Mouse (Mus musculus) left cerebral cortex, adult 8-10 months (tissue): Measurements from ENCODE around the gene Bcl7c. TPM values are rescaled to one million over a fixed set of nuclear protein-coding genes. Genes with fewer than 3 reads are reported as not detected.
"Not testable (repeated sequence)": the region's sequence is repeated elsewhere in the genome, so short reads cannot be mapped to it uniquely, and the experiment has no call there.

Experiments used
- DNase-seq, 2 experiments: peaks; one replicate each; pipeline ENCODE4 v3.0.0; 2022; ENCODE audit warnings: low spot score in 2 of 2
- total RNA-seq, 4 experiments: library from RNA; stranded (reverse); gene quantifications; 2 replicates each; pipeline ENCODE4 v1.2.4; 2022

Gene Bcl7c
- 10 to 100 TPM; 31.4 to 49.5 (median 43.6) TPM for total RNA-seq

DNA sequence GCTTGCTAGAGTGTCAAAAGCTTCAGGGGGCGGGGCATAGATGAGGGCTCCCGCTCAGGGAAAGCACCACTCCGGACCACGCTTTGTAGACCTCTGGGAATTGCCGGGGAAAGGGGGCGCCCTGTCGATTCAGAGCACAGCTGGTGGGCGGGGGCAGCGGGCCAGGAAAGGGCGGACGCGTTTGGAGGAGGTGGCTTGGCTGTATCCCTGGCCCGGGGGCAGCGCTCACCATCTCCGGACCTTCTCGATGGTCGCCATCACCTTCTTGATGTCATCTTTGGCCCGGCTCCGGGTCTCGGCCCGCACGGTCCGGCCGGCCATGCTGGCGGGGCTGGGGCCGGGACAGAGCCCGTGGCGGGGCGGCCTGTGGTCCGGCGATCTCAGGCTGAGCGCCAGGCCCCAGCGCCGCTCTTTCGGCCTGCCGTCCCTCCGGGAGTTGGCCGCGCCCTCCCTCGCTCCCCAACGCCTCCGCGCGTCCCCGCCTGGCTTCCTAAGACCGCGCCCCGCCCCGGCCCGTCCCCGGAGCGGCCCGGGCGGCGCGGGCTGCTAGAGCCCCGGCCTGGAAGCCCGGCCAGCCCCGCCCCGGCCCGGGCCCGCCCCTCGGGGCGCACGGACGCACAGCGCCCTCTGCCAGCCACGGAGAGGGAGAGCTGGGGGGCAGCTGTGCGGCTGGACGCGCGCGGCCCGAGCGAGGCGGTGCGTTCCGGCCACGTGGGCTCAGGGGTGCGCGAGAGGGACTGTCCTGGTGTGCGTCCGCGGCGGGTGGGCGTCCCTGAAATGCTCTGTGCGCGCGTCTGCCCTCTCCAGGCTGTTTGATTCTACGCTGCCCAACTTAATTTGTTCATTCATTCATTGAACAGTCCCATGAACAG lies at the start of gene Bcl7c:
Gene Bcl7c (minus strand): TSS at position 727 of the 872 bp plus-strand sequence.
- peak; percentile 60 to 87 for DNase-seq

- no peak for DNase-seq
Measured at GRCm38 (mm10) chr7:127753741-127754140, 45.0 kb upstream of the Bcl7c start.

DNA sequence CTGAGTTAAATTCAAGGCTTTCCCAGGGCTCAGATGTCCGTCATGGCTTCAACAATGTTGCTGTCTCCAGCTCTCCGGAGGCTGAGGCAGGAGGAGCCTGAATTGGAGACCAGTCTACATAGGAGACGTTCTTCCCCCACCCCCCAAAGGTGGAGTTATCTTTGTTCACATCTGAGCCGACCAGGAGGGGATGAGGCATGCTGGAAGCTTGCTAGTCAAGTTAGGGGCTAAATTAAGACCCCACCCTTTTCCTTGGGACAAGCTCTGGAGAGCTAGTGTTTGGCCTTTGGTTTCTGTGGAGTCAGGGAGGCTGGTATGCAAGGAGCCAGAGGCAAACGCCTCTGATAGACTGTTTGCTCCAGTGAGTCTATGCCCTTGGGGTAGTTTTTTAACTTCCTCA lies 44.4 kb upstream of the Bcl7c start:
- DNase-seq, result no peak

DNA sequence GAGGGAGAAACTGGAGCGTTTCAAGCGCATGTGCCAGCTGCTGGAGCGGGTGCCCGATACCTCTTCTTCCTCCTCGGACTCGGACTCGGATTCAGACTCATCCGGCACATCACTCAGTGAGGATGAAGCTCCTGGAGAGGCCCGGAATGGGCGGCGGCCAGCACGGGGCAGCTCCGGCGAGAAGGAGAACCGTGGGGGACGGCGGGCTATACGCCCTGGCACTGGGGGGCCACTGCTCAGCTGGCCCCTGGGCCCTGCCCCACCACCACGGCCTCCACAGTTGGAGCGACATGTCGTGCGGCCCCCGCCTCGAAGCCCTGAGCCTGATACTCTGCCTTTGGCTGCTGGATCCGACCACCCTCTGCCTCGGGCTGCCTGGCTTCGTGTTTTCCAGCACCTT lies 43.3 kb upstream of the Bcl7c start:
- DNase-seq, result peak in 1 of 2 experiments; percentile 28

GRCm38 (mm10) chr7:127751619-127752018 lies 42.9 kb upstream of the Bcl7c start:
- no peak for DNase-seq

DNA sequence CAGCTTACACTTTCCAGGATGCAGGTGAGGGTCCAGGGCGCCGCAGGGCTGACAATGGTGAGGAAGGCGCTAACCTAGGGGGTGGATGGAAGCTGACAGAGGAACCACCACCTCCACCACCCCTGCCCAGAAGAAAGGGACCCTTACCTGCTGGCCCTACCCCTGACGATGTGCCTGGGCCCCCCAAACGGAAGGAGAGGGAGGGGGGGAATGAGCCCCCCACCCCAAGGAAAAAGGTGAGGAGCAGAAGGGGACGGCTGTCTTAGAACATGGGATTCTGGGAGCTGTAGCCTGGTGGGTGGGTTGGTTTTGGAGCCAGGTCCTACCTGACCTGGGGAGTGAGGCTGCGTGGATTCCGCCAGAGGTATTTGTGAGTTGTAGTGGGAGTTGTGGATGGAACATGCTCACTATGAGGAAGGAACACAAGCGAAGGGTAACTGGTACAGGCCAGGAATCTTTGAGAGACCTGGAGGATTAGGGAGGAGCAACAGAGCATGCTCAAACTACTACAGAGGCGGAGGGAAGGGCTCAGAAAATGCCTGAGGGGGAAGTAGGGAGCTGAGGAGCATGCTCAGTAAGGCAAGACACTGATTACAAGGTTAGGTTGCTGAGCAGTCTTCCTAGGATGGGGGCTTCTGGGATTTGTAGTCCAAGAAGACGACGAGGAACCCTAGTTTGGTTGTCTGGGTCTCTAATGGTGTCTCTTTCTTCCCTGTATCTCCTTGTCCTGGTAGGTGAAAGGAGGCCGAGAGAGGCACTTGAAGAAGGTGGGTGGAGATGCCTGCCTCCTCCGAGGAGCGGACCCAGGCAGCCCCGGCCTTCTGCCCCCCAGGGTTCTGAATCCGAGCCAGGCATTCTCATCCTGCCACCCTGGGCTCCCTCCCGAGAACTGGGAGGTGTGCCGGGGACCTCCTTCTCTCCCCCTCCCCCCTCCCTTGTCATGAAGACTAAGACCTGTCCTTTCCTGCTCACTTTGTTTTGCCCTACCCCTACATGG lies 41.7 kb upstream of the Bcl7c start:
- peak in 1 of 2 experiments; percentile 72 for DNase-seq

DNA sequence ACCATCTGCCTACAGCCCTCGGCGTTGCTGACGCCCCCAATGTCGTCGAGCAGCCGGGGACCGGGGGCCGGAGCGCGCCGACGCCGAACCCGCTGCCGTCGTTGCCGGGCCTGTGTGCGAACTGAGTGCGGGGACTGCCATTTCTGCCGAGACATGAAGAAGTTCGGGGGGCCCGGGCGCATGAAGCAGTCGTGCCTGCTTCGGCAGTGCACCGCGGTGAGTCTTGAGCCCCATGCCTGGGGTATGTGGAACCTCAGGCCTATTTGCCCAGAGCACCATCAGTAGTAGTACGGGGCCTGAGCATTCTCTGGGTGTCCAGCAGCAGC lies 39.5 kb upstream of the Bcl7c start:
- no peak for DNase-seq

- DNase-seq, result no peak
Measured at GRCm38 (mm10) chr7:127747559-127748234, 39.0 kb upstream of the Bcl7c start.

- peak in 1 of 2 experiments; percentile 42 for DNase-seq
Measured at GRCm38 (mm10) chr7:127746494-127747491, 38.1 kb upstream of the Bcl7c start.

DNA sequence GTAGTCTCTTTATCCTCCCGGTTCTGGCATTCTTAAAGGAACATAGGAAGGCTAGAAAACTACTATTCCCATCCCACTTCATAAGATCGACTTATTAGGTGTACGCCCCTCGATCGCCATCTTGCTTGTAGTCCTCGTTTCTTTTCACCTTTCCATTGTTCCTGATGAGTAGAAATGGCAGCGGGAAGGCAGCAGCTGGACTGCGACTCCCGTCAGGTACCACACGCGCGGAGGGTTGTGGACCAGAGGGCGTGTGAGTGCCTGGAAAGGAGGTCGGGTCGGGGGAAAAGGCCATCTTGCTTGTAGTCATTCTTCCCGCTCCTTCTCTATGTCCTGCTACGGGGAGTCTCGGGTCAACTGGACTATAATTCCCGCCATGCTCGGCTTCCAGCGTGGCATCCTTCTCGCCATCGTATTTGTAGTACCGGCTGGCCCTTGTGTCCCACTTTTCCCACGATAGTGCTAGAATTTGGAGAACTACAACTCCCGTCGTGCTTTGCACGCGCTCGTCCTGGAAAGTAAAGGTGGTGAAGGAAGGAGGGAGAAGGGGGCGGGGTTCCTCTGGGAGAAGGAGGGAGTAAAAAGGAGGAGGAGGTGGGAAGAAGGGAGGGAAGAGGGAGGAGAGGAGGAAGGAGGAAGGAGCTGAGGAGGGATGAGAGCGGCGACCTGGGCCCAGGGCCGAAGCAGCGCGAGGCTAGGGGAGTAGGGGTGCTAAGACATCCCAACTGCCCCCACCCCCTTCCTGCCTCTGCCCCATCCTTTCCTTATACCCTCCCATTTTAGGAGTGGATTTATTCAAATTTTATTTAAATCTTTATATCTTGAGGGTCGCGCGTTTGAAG lies 37.1 kb upstream of the Bcl7c start:
- DNase-seq, result peak; percentile 91 to 100

- DNase-seq, result peak; percentile 78 to 97
Measured at GRCm38 (mm10) chr7:127745251-127745651, 36.5 kb upstream of the Bcl7c start.

DNA sequence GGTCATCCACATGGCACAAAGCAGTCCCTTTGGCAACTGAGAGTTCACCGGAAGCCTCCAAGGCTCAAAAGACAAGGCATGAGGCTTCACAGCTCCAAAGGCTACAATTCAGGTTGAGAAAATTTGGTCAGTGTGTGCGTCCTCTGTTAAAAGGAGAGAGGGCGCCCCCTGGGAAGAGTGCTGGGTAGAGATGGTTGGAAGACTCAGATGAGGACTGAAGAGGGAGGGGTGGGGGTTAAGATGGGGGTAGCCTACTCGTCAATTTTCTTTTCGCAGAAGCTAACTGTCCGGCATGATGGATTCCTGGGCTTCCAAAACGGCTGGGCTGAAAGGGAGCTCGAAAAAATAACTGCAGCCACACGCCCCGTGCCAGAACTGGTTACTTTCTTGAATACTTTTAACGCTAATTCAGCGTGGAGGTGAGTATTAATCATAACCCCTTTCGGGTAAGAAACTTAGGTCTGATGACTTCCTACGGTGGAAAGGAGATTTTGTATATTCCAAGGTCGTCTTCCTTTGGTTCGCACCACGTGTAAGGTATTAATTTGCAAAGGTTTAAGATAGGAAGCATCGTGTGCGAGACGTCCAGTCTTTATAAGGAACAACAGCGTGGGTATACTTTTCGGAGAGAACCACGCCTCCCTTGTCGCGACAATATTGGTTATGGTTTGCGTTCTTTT lies 35.8 kb upstream of the Bcl7c start, which contains the start of gene Fbxl19:
Gene Fbxl19 (plus strand): TSS at position 178 of the 680 bp plus-strand sequence.
- DNase-seq, result peak; percentile 52 to 62

DNA sequence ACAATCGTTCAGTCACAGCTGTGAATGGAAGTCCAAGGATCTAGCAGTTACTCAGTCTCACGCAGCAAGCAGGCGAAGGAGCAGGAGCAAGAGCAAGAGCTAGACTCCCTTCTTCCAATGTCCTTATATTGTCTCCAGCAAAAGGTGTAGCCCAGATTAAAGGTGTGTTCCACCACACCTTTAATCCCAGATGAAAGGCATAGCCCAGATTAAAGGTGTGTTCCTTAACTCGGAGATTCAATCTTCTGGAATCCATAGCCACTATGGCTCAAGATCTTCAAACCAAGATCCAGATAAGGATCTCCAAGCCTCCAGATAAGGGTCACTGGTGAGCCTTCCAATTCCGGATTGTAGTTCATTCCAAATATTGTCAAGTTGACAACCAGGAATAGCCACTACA lies 23.3 kb upstream of the Bcl7c start, which contains the start of gene Ctf2:
Gene Ctf2 (minus strand): TSS at position 101 of the 400 bp plus-strand sequence.
- not testable (repeated sequence) for DNase-seq

GRCm38 (mm10) chr7:127730170-127730569 lies 21.4 kb upstream of the Bcl7c start:
- no peak for DNase-seq

DNA sequence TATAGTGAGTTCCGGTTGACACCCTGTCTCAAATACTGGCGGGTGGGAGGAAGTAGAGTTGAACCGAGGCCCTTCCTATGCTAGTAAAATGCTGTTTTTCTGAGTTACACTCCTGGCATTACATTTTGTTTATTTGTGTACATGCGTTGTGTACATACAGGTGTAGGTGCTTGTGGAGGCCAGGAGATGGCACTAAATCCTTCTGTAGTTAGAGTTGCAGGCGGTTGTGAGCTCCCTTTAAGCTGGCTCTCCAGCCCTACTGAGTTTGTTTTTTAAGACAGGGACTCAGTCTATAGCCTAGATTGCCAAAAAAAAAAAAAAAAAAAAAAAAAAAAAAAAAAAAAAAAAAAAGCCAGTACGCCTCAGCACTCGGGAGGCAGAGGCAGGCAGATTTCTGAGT lies 19.2 kb upstream of the Bcl7c start:
- no peak for DNase-seq

DNA sequence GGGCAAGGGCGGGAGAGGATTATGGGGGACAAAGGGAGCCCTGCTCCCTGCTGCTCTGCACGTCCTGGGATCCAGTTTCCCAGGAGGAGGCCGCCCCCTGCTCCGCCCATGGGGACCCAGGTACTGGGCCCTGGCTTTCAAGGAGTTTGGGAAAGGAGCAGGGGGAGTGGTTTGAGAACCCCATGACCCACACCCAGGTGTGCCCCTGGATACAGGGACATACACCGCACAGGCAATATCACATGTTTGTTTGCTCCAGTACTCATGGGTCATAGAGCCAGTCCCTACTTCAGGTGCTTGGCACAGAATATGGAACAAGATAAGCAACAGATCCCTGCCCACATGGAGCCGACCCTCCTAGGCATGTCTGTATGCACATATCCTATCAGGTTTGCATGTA lies 17.2 kb upstream of the Bcl7c start:
- DNase-seq, result no peak

DNA sequence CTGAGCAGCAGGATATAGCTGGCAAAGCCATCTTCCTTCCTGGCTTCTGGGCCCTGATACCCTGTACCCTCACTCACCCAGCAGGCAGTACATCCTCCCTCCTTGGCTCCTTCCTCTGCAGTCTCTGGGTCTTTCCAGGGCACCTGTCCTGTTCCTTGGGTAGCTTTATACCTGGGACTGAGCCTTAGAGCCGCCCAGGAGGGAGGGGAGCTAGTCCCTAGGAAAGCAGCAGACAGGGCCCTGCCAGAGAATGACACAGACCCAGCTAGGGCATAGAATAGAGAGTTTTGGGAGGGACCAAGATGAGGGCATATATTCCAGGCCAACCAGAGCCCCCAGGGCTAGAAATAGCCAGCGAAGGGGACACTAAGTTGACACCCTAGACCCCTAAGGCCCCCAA lies 16.8 kb upstream of the Bcl7c start:
- no peak for DNase-seq

- no peak for DNase-seq
Measured at GRCm38 (mm10) chr7:127719258-127719657, 10.5 kb upstream of the Bcl7c start.

DNA sequence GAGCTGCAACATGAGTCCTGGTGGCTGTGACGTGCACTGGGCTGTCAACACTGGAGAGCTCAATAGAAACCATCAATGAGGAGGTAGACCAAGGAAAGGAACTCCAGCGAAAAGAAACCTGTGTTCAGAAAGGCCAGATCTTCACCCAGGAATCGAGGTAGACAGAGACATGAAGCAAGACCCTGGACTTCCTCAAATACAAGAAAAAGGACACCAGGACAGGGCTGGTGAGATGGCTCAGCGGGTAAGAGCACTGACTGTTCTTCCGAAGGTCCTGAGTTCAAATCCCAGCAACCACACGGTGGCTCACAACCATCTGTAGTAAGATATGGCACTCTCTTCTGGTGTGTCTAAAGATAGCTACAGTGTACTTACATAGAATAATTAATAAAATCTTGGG lies 9.6 kb upstream of the Bcl7c start:
- no peak for DNase-seq
